Mouse (Mus musculus) R1 (cell line): ENCODE measurements around the gene Gm49395.
A peak's percentile ranks its signal among the peaks of the same experiment; 100 is the strongest.

Experiments
- DNase-seq: peaks from one replicate; pipeline ENCODE4 v3.0.0-alpha.2; 2018; ENCODE audit warnings: low read depth, low spot score

The Gm49395 gene

GRCm38 (mm10) chr13:115052568-115052967, 49.2 kb downstream of the Gm49395 start:
- peak; percentile 8 for DNase-seq

GRCm38 (mm10) chr13:115050660-115051559, 50.8 kb downstream of the Gm49395 start:
- no peak for DNase-seq

DNA sequence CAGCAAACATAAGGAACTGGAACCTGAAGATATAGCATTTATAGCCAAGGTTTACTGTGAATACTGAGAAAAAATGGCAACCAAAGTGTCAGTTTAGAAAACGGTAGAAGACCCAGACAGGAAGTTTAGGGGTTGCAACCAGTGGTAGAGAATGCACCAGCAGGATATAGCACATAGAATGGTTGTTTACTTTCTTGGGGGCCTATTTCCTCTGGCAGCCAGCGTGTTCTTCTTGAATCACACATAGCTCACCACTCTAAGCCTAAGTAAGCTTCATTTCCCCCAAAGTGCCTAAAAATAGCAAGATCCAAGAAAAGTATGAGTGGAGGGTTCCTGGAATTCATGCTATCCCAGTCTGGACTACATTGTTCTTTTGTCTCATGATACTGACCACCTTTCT, 59.1 kb downstream of the Gm49395 start:
- no peak for DNase-seq

DNA sequence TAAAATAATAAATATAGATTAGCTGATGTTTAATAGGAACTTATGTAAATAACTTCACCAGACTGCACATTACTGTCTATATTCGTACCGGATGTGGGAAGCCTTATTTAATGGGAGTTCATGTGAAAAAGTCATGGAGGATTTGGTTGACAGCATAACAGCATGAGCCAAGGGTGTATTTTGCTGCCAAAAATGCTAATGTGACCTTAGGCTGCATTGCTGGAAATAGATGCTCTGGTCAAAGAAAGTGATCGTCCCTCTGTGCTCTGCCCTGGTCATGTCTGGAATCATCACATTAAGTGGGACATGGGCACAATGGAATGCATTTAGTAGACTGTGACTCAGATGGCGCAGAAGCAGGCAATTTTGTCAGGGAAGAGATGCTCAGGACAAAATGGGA, 64.4 kb downstream of the Gm49395 start:
- no peak for DNase-seq

DNA sequence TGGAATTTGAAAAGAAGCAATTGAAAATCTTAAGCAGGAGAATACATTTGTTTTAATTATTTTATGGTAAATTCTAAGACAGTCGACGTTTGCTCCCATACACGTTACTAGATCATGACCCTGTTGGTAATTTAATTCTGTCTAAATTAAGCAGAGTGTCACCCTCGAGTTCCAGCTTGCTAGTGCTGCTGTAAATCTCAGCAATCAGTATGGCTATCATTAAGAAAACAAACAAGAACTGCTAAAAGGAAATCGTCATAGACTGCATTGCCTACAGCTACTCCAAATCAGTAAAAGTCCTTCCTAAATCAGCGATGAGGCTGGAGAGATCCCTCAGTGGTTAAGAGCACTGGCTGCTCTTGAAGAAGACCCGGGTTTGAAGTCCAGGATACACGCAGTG, 66.3 kb downstream of the Gm49395 start:
- no peak for DNase-seq

GRCm38 (mm10) chr13:115033135-115033534, 68.6 kb downstream of the Gm49395 start:
- peak; percentile 8 for DNase-seq

GRCm38 (mm10) chr13:115031177-115032000, 70.3 kb downstream of the Gm49395 start:
- DNase-seq: no peak

DNA sequence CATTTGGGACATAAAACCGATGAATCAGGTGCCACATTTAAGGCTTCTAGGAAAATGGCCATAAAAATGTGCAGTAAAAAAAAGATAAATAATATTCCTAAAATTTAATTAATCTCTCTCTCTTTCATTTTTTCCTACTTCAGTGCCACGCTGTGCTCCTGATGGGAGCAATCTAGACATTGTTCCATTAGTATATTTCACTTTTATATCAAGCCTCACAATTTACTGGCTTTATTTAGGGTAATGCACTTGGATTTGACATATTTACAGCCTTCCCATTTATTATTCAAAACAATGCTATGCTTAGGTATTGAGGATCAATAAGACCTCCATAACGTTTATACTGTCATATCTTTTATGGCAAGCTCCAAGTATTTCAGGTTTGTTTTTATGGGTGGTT, 76.3 kb downstream of the Gm49395 start:
- no peak for DNase-seq

DNA sequence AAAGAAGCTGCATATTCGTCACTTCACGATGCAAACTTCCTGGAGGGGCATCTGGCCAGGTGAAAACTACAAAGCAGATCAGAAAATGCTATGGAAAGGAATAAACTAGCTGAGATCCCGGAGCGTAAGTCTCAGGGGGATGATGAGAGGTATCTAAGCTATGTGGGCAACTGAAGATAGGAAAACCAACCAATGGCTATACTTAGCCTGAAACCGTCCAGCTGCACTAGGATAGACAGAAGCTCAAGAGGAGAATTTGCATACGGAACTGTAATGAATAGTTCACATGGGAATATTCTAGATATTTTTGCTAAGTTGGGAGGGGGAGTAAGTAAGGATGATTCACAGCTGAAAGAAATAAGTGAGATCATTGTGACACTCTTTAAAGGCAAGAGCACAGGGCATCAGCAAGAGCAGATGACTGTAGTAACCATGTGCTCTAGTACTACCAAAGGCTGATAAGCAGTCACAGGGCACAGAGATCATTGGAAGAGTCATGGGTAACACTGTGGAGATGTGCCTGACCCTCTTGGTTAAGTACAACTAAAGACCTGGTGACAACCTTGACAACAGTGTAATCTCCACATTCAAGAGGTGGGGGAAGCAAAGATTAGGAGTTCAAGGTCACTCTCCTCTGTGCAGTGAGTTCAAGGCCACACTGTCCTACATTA, 79.5 kb downstream of the Gm49395 start:
- DNase-seq: peak; percentile 8

DNA sequence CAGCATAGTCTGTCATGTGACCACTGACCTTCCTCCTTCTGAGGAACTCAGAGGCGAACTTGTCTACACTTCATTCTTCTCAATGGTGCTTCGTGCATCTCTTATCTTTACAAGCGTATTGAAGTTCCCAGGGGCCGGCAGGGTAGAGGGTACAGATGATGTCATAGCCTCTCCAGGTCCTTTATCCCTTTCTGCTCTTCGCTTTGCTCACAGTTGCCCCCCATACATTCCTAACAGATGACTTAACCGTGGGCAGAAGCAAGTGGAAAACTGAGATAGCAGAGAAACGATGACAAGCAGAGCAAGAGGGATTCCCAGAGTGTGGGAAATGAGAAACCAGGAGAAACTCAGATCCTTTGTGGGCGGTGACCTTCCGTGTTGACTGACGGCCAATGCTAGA, 80.3 kb downstream of the Gm49395 start:
- DNase-seq: no peak

GRCm38 (mm10) chr13:115020727-115021126, 81.0 kb downstream of the Gm49395 start:
- DNase-seq: no peak

- no peak for DNase-seq
Measured at GRCm38 (mm10) chr13:115017545-115017944, 84.2 kb downstream of the Gm49395 start.

DNA sequence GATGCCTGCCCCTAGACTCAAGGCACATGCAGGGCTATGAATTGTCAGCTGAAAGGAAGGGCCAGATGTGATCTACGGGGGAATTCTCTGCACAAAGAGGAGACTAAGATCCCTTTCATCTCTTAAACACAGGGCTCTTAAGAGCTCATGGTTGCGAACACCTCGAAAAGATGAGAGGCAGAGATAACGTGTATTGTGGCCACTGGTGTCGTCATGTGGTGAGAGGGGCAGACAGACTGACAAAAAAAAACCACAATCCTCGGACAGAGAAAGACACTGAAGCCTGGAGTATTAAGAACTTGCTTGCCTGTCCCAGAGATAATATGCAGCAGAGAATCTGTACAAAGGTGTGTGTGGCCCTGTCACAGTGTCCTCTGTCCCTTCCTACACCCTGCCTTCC, 90.2 kb downstream of the Gm49395 start:
- DNase-seq: no peak

GRCm38 (mm10) chr13:115006213-115006835, 95.4 kb downstream of the Gm49395 start:
- DNase-seq: peak; percentile 17

DNA sequence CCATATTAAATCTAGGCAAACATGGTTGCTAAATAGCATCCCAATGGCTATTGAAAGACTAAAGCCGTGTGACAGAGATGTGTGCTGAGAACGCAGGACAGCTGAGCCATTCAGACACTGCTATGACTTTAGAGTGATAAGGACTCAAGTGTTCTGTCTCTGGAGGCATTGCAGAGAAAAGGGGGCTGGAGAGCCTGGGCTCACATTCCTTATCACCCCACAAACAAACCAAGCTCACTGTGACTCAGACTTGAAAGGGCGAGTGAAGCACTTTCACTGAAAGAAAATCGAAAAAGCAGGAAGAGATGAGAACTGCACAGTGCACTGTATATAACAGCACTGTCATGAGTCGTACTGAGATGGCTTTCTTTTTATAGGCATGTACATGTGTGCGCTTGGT, 96.4 kb downstream of the Gm49395 start:
- no peak for DNase-seq

GRCm38 (mm10) chr13:115003444-115004053, 98.2 kb downstream of the Gm49395 start:
- no peak for DNase-seq

GRCm38 (mm10) chr13:115002837-115003236, 98.9 kb downstream of the Gm49395 start:
- no peak for DNase-seq

GRCm38 (mm10) chr13:115002155-115002554, 99.6 kb downstream of the Gm49395 start:
- DNase-seq: no peak

GRCm38 (mm10) chr13:114999582-114999981, 102.1 kb downstream of the Gm49395 start:
- DNase-seq: no peak

GRCm38 (mm10) chr13:114998100-114998499, 103.6 kb downstream of the Gm49395 start:
- DNase-seq: no peak
